Mouse (Mus musculus): ENCODE data around the gene Gm1993. TPM values are rescaled to one million over a fixed set of nuclear protein-coding genes. Genes with fewer than 3 reads are reported as not detected.
"Not testable (repeated sequence)": the region's sequence is repeated elsewhere in the genome, so short reads cannot be mapped to it uniquely, and the experiment has no call there.

Gm1993 gene
- polyA plus RNA-seq (2015; fragmentation: Nextera tagmentation; extraction: Ambion mirVana): not detected in 2 replicates

DNA sequence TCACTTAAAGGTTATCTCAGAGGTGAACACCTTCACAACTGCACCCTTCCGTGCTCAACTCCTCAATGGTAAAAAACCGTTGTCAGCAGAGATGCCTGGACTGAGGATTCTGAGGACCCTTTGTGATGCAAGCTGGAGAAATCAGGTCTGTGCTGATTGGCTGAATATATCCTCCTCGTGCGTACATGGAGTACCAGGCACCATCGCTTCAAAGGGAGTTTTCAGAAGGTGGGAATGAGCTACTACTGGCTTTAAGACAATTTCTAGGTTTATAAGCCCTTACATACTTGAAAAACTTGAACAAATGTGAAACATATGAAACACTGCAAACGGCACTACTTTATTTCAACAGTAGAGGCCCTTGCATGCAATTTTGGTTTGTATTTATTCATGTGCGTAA lies at the start of gene Gm1993:
Gene Gm1993 (minus strand): TSS at position 101 of the 400 bp plus-strand sequence.
- H3K36me3 ChIP-seq; H3K9ac ChIP-seq (replicated peaks); H3K27me3 ChIP-seq; H3K27ac ChIP-seq; ATAC-seq; H3K4me2 ChIP-seq (replicated peaks); H3K4me3 ChIP-seq (replicated peaks); H3K4me1 ChIP-seq (replicated peaks); H3K9me3 ChIP-seq: not testable (repeated sequence)
- 86% methylated on average over 7 of the region's 7 CpGs for WGBS

Measured in midbrain, embryonic 13.5 days (tissue).